Mouse (Mus musculus) B cell, adult 62 days (primary cell): ENCODE measurements around the gene Col2a1. TPM values are rescaled to one million over a fixed set of nuclear protein-coding genes. Genes with fewer than 3 reads are reported as not detected.

ENCODE experiments used
- total RNA-seq: library from RNA; stranded (reverse); gene quantifications from 4 replicates; pipeline ENCODE4 v1.2.4, GENCODE M21; 2023

The Col2a1 gene
- total RNA-seq: 0.36 to 1.5 TPM (median 0.38 TPM) in 3 of 4 replicates, not detected in the other

GRCm38 (mm10) chr15:98003822-98004739 lies at the start of gene Col2a1:
TSS of gene Col2a1 (minus strand) at chr15:98004695.

DNA sequence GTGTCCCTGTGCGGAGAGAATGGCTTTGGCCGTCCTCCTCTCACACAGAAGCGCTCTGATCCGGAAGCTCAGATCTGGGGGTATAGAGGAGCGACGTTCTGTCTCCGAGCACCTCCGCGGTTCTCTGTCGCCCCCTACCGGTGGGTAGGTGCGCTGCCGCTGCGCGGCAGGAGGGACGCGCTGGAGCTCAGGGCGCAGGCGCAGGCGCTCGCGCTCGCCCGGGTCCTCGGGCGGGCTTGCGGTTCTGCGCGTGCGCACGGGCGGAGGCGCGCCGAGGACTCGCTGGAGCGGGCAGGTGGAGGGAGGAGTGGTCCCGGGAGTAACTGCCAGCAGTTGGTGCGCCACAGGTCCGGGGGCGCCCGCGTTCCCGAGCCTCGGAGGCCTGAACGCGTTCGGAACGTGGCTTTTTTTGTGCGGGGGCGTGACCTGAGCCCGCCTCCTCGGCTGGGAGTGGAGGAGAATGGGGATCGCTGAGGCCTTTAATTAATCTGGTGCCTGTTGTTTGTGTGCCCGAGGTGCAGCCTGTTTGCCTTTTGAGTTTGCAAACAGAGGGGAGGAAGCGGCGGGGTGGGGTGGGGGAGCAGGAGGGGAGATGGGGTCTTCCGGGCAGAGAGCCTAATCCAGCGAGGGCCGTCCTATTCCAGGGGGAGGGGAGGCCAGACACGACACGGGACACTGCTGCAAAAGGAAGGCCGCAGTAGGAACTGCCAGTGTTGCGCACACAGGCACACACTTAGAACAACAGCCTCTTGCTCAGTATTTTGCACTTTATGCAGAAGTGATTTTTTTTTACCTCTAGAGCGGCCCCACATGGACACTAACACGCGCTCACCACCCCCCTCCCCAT lies 40.3 kb downstream of the Col2a1 start, which contains the start of gene Tmem106c:
Gene Tmem106c, plus strand, starts transcription at position 212 of the 847 bp plus-strand sequence.

Other genes starting within 250 kb of the Col2a1 start
- gene Rapgef3, start 236.7 kb downstream of the Col2a1 start, total RNA-seq: 4.9 to 7.7 TPM (median 6.2 TPM) in 4 replicates
- 18.0 to 22.1 TPM (median 20.2 TPM) in 4 replicates for gene Slc48a1, start 226.2 kb downstream of the Col2a1 start, total RNA-seq
- 129 to 158 TPM (median 137 TPM) in 4 replicates for gene Hdac7, start 160.2 kb downstream of the Col2a1 start, total RNA-seq
- gene Vdr, start 94.1 kb downstream of the Col2a1 start, total RNA-seq: 0.12 to 0.30 TPM (median 0.25 TPM) in 3 of 4 replicates, not detected in the other
- gene Tmem106c, start 40.5 kb downstream of the Col2a1 start, total RNA-seq: 15.6 to 24.6 TPM (median 18.8 TPM) in 4 replicates
- 4.9 to 7.8 TPM (median 6.2 TPM) in 4 replicates for gene Pfkm, start 87.9 kb upstream of the Col2a1 start, total RNA-seq
- gene Senp1, start 89.0 kb upstream of the Col2a1 start, total RNA-seq: 62.1 to 63.5 TPM (median 63.3 TPM) in 4 replicates
- gene Asb8, start 160.9 kb upstream of the Col2a1 start, total RNA-seq: 14.8 to 17.0 TPM (median 16.3 TPM) in 4 replicates
- gene Ccdc184, start 162.5 kb upstream of the Col2a1 start, total RNA-seq: 0.26 TPM in 1 of 4 replicates, not detected in the others
- not detected in 4 replicates for gene Olfr288, start 190.8 kb upstream of the Col2a1 start, total RNA-seq
- gene Gm44579, start 216.3 kb upstream of the Col2a1 start, total RNA-seq: not detected in 4 replicates
- gene Olfr287, start 216.4 kb upstream of the Col2a1 start, total RNA-seq: not detected in 4 replicates
- gene Olfr286, start 229.8 kb upstream of the Col2a1 start, total RNA-seq: not detected in 4 replicates